Mouse (Mus musculus): ENCODE results near the gene Olfr279. TPM values are rescaled to one million over a fixed set of nuclear protein-coding genes. Genes with fewer than 3 reads are reported as not detected.
A peak's percentile ranks its signal among the peaks of the same experiment; 100 is the strongest.

Olfr279 gene
- polyA plus RNA-seq (2012; ENCODE audit: insufficient read depth, insufficient read length, missing spikeins) = not detected in 2 replicates

DNA sequence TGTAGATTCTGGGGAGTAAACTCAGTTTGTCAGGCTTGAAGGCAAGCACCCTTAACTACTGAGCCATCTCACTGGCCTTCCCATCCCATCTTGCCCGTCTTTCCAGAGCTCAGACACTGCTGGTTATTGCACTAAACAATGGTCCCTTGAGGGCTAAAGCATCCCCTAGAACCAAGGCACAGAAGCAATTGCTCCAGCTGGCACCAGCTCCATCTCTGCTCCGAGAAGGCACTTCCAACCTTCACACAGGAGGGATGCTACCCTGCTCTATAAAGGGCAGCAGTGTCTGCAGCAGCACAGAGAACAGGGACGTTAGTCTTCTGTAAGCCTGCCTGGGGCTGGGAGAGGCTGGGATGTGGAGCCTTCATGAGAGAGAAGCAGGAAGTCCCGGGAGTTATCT is at the start of gene Olfr279:
Olfr279 (plus strand) TSS at position 301 of the 400 bp plus-strand sequence.
- TF ChIP-seq CTCF (IDR thresholded peaks at IDR 0.05; ENCODE audit: low read depth, low read length) (no peak), POLR2A (IDR thresholded peaks at IDR 0.05; ENCODE audit: borderline replicate concordance, low read depth, low read length) (no peak)
- H3K4me1 ChIP-seq (ENCODE audit: control insufficient read depth, insufficient read depth, low read length) = no peaks in the 10 kb centered on the region
- H3K27ac ChIP-seq (ENCODE audit: insufficient read depth, low read depth, low read length) = no peak within 1 kb of the TSS
- H3K4me3 ChIP-seq (ENCODE audit: insufficient read depth, low read length) = no peak within 1 kb of the TSS

DNA sequence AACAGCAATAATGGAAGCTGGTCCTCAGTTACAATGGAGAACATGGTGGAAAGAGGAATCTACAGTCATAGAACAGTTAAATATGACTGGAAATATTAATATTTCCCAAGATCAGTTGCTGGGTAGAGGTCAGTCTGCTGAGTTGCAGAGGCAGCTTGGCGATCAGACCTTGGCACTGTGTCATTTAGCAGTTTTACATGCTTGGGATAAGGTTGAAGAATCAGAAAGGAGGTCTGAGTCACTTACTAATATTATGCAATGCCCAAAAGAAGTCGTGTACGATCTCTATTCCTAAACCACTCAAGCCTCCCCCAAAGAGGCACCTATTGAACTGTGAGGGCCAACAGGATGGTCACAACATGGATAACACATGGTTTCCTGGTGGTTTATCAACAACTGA is 47.6 kb upstream of the Olfr279 start:
- Histone ChIP-seq H3K27ac (ENCODE audit: insufficient read depth, low read depth, low read length) (no peak overlapping the region), H3K4me3 (ENCODE audit: insufficient read depth, low read length) (no peak overlapping the region), H3K4me1 (ENCODE audit: control insufficient read depth, insufficient read depth, low read length) (no peaks in the 10 kb centered on the region)
- TF ChIP-seq POLR2A (IDR thresholded peaks at IDR 0.05; ENCODE audit: borderline replicate concordance, low read depth, low read length) (no peak), CTCF (IDR thresholded peaks at IDR 0.05; ENCODE audit: low read depth, low read length) (no peak)

DNA sequence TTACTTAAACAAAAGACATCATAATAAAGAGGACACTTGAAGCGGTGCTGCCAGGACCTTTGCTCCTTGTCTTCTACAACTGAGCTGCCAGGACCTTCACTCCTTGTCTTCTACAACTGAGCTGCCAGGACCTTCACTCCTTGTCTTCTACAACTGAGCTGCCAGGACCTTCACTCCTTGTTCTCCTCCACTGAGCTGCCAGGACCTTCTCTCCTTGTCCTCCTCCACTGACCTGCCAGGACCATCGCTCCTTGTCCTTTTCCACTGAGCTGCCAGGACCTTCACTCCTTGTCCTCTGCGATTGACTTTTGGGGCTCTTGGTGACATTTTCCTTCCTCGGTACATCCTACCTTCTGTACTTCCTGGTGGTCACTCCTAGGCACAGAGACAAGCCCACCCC is 43.7 kb upstream of the Olfr279 start:
- Histone ChIP-seq H3K4me3 (ENCODE audit: insufficient read depth, low read length) (no peak overlapping the region), H3K4me1 (ENCODE audit: control insufficient read depth, insufficient read depth, low read length) (no peaks in the 10 kb centered on the region), H3K27ac (ENCODE audit: insufficient read depth, low read depth, low read length) (no peak overlapping the region)
- no peak for TF ChIP-seq POLR2A (IDR thresholded peaks at IDR 0.05; ENCODE audit: borderline replicate concordance, low read depth, low read length)
- no peak for TF ChIP-seq CTCF (IDR thresholded peaks at IDR 0.05; ENCODE audit: low read depth, low read length)

DNA sequence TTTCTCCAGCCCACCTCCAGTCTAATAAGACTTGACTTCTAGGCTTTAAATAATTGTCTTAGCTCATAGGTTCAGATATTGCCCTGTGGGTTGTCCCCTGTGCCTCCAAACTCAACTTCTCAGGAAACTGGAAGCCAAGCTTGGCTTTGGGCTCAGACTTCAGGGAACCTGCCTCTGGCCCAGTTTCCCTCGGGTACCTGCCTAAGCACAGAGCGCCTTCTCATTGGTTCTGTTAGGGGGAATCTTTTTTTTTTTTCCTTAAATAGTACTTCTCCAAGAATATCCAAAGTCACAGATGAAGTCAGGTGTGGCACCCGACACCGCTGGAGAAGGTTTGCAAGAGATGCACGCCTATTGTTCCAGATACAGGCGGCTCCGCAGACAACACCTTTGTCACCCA is 39.9 kb upstream of the Olfr279 start, which contains the start of gene Olfr281:
Olfr281 (plus strand) TSS at position 301 of the 400 bp plus-strand sequence.
- H3K27ac ChIP-seq (ENCODE audit: insufficient read depth, low read depth, low read length) = no peak within 1 kb of the TSS
- TF ChIP-seq CTCF (IDR thresholded peaks at IDR 0.05; ENCODE audit: low read depth, low read length) (no peak), POLR2A (IDR thresholded peaks at IDR 0.05; ENCODE audit: borderline replicate concordance, low read depth, low read length) (no peak)

DNA sequence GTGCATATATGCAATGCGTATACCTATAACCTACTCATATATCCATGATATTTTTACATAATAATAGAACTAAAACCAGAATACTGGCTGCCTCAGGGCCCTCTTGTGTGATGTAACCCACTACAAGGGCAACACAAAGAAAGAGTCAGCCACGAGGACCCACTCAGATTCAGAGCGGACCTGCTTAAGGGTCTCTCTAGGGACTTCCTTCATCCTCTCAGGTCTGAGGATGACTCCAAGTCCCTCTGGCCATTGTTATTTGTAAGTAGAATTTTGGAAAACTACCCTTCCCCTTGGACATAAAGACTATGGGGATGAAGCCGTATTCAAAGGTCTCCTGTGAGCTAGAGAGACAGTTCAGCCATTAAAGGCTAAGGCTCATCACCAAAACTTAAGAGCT is 22.6 kb upstream of the Olfr279 start, which contains the start of gene OR5BS1P:
OR5BS1P (plus strand) TSS at position 301 of the 400 bp plus-strand sequence.
- no peak within 1 kb of the TSS for H3K27ac ChIP-seq (ENCODE audit: insufficient read depth, low read depth, low read length)
- TF ChIP-seq CTCF (IDR thresholded peaks at IDR 0.05; ENCODE audit: low read depth, low read length) (no peak), POLR2A (IDR thresholded peaks at IDR 0.05; ENCODE audit: borderline replicate concordance, low read depth, low read length) (no peak)
- H3K4me3 ChIP-seq (ENCODE audit: insufficient read depth, low read length) = no peak within 1 kb of the TSS
- H3K4me1 ChIP-seq (ENCODE audit: control insufficient read depth, insufficient read depth, low read length) = peaks cover 4% of the 10 kb centered on the region

More for the DNA sequence above, 39.9 kb upstream of the Olfr279 start, which contains the start of gene Olfr281:
- Histone ChIP-seq H3K4me3 (ENCODE audit: insufficient read depth, low read length) (no peak within 1 kb of the TSS), H3K4me1 (ENCODE audit: control insufficient read depth, insufficient read depth, low read length) (no peaks in the 10 kb centered on the region)

DNA sequence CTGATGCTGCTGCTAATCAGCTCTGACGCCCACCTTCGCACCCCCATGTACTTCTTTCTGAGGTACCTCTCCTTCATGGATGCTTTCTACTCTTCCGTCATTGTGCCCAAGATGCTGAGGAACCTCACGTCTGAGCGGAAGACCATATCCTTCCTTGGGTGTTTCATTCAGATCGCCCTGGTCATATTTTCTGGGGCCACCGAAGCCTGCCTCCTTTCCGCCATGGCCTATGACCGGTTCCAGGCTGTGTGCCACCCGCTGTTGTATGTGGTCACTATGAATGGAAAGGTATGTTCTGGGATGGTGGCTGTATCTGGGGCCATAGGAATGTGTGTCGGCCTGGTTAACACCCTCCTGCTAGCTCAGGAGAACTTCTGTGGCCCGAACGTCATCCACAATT is 20.7 kb upstream of the Olfr279 start:
- Histone ChIP-seq H3K27ac (ENCODE audit: insufficient read depth, low read depth, low read length) (no peak overlapping the region), H3K4me3 (ENCODE audit: insufficient read depth, low read length) (no peak overlapping the region), H3K4me1 (ENCODE audit: control insufficient read depth, insufficient read depth, low read length) (peaks cover 4% of the 10 kb centered on the region)
- TF ChIP-seq POLR2A (IDR thresholded peaks at IDR 0.05; ENCODE audit: borderline replicate concordance, low read depth, low read length) = no peak
- no peak for TF ChIP-seq CTCF (IDR thresholded peaks at IDR 0.05; ENCODE audit: low read depth, low read length)

DNA sequence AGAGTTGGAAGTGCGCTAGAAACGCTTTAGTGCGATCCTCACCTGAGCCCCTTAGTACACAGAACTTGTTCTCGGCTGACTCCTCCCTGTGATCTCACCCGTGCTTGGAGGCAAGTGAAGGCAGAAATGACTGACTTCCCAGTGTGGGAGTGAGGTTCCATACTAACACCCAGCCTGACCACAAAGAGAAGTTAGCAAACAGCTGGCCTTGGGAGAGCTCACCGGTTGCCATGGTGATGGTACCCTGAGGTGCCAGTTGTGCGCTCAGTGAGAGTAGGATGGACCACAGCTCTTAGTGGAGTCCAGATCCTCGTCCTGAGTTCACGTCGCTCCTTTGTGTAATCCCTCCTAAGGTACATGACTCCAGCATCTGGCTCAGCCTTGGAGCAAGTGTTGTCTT is 17.2 kb upstream of the Olfr279 start:
- TF ChIP-seq CTCF (IDR thresholded peaks at IDR 0.05; ENCODE audit: low read depth, low read length) = no peak
- TF ChIP-seq POLR2A (IDR thresholded peaks at IDR 0.05; ENCODE audit: borderline replicate concordance, low read depth, low read length) = no peak
- Histone ChIP-seq H3K4me3 (ENCODE audit: insufficient read depth, low read length) (no peak overlapping the region), H3K27ac (ENCODE audit: insufficient read depth, low read depth, low read length) (no peak overlapping the region), H3K4me1 (ENCODE audit: control insufficient read depth, insufficient read depth, low read length) (no peaks in the 10 kb centered on the region)

DNA sequence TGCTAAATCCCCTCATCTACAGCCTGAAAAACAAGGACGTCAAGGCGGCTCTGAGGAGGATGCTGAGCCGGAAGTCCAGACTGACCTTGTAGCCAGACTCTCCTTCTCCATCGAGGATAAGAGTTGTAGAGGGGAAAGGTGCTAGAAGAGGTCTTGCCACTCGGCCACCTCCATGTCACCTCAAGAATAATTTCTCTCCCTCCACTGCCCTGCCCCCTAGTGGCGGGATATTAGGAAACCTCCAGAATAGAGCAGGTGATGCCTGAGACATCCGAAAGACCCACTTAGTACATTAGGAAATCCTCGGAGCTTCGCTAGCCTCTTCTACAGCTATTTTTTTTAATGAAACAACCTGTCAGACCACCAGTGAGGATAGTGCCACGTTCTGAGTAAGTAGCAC is 16.8 kb upstream of the Olfr279 start:
- Histone ChIP-seq H3K4me3 (ENCODE audit: insufficient read depth, low read length) (no peak overlapping the region), H3K4me1 (ENCODE audit: control insufficient read depth, insufficient read depth, low read length) (no peaks in the 10 kb centered on the region), H3K27ac (ENCODE audit: insufficient read depth, low read depth, low read length) (no peak overlapping the region)
- TF ChIP-seq POLR2A (IDR thresholded peaks at IDR 0.05; ENCODE audit: borderline replicate concordance, low read depth, low read length) = no peak
- TF ChIP-seq CTCF (IDR thresholded peaks at IDR 0.05; ENCODE audit: low read depth, low read length) = peak; percentile 40; the same call in 1 of the 2 replicates

DNA sequence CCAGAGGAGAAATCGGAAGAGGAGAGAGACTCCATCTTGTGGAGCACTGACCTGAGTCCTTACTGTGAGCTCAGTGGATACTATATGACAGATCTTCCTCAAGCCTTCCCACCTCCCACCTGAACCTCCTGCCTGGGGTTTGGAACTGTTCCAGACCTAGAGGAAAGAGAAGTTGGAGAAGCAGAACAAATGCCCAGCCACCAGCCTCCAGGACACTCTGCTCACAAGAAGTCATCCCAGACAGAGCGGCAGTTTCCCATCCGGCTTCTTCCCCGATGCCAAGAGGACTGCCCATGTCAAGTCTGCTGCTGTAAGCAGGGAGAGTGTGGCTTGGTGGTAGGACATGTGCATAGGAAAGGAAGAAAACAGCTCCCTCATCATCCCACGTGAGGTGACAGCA is 15.9 kb upstream of the Olfr279 start:
- H3K4me3 ChIP-seq (ENCODE audit: insufficient read depth, low read length) = no peak overlapping the region

DNA sequence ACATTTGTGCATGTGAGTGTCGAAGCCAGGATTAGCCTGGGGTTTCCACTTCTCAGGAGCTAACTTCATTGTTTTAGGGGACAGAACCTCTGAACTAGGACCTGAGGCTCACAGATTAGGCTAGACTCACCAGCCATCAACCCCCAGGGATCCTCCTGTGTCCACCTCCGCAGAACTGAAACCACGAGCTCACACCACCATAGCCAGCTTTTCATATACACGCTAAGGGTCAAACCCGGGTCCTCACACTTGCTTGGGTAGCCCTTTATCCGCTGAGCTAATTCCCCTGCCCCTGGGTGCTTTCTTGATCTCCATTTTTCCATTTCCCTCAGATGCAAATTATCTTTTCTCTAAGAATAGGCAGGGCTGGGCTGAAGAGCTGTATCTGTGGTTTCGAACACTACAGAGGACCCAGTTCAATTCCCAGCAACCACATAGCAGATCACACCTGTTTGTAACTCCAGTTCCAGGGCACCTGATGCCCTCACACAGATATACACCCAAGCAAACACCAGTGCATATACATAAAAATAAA is 12.6 kb upstream of the Olfr279 start:
- H3K27ac ChIP-seq (ENCODE audit: insufficient read depth, low read depth, low read length) = no peak overlapping the region
- H3K4me1 ChIP-seq (ENCODE audit: control insufficient read depth, insufficient read depth, low read length) = peaks cover 11% of the 10 kb centered on the region
- TF ChIP-seq CTCF (IDR thresholded peaks at IDR 0.05; ENCODE audit: low read depth, low read length) (no peak), POLR2A (IDR thresholded peaks at IDR 0.05; ENCODE audit: borderline replicate concordance, low read depth, low read length) (no peak)
- no peak overlapping the region for H3K4me3 ChIP-seq (ENCODE audit: insufficient read depth, low read length)

More for the DNA sequence above, 15.9 kb upstream of the Olfr279 start:
- H3K27ac ChIP-seq (ENCODE audit: insufficient read depth, low read depth, low read length) = no peak overlapping the region
- no peak for TF ChIP-seq CTCF (IDR thresholded peaks at IDR 0.05; ENCODE audit: low read depth, low read length)
- no peak for TF ChIP-seq POLR2A (IDR thresholded peaks at IDR 0.05; ENCODE audit: borderline replicate concordance, low read depth, low read length)
- no peaks in the 10 kb centered on the region for H3K4me1 ChIP-seq (ENCODE audit: control insufficient read depth, insufficient read depth, low read length)
